Mouse (Mus musculus) liver, embryonic 14.5 days (tissue): ENCODE data around the gene Ncbp1. TPM values are rescaled to one million over a fixed set of nuclear protein-coding genes. Genes with fewer than 3 reads are reported as not detected.
A peak's percentile ranks its signal among the peaks of the same experiment; 100 is the strongest.

ENCODE experiments used
- ATAC-seq: fragments of 200-750 bp; cut with Nextera tagmentation; 2 replicates; pipeline ENCODE4 v1.8.0; 2017; ENCODE audit warnings: moderate number of reproducible peaks, mild to moderate bottlenecking, moderate library complexity; ENCODE audit not compliant: insufficient read depth
- DNase-seq, 3 experiments: peaks; one replicate each; pipeline ENCODE4 v3.0.0-alpha.2; 2012 to 2013; ENCODE audit warnings: low read depth in 3 of 3, low spot score in 3 of 3
- H3K27ac ChIP-seq: fragments of 300-500 bp; sonication (generic); 2 replicates; pipeline ENCODE4 v1.5.1; 2014; ENCODE audit warnings: moderate library complexity, mild to moderate bottlenecking, control low read depth, inconsistent platforms
- H3K27me3 ChIP-seq: fragments of 300-500 bp; sonication (generic); 2 replicates; pipeline ENCODE4 v1.6.1; 2014; ENCODE audit warnings: mild to moderate bottlenecking, low read length, moderate library complexity; ENCODE audit not compliant: control insufficient read depth, insufficient read depth
- H3K36me3 ChIP-seq: fragments of 300-500 bp; sonication (generic); replicated peaks from 2 replicates; pipeline ENCODE4 v1.6.1; 2014; ENCODE audit warnings: low read depth; ENCODE audit not compliant: control insufficient read depth, insufficient read depth
- H3K4me1 ChIP-seq, 2 experiments: fragments of 200-500 bp in 1 of 2; fragments of 300-500 bp in 1 of 2; sonication (generic) in 1 of 2; replicated peaks; 2 replicates each; pipeline ENCODE4 v1.6.1; 2012 to 2014; ENCODE audit warnings: antibody characterized with exemption in 1 of 2, inconsistent platforms in 1 of 2, low read length in 1 of 2; ENCODE audit not compliant: control insufficient read depth in 2 of 2, insufficient read depth in 2 of 2
- H3K4me2 ChIP-seq: fragments of 300-500 bp; sonication (generic); 2 replicates; pipeline ENCODE4 v1.6.1; 2014; ENCODE audit warnings: low read depth, mild to moderate bottlenecking, control low read depth, moderate library complexity
- H3K4me3 ChIP-seq, 2 experiments: fragments of 200-500 bp in 1 of 2; fragments of 300-500 bp in 1 of 2; sonication (generic) in 1 of 2; 2 replicates each; pipeline ENCODE4 v1.5.1; 2012 to 2014; ENCODE audit warnings: low read depth in 2 of 2, low read length in 2 of 2, mild to moderate bottlenecking in 2 of 2, control low read depth in 1 of 2, inconsistent platforms in 1 of 2, moderate library complexity in 1 of 2; ENCODE audit not compliant: insufficient read depth in 1 of 2
- H3K9ac ChIP-seq: fragments of 300-500 bp; sonication (generic); replicated peaks from 2 replicates; pipeline ENCODE4 v1.6.1; 2014; ENCODE audit warnings: mild to moderate bottlenecking, control low read depth, moderate library complexity
- H3K9me3 ChIP-seq: fragments of 300-500 bp; sonication (generic); 2 replicates; pipeline ENCODE4 v1.6.1; 2016; ENCODE audit warnings: low read length, mixed read lengths; ENCODE audit not compliant: control insufficient read depth
- CTCF ChIP-seq: IDR thresholded peaks from 2 replicates; pipeline ENCODE4 v1.5.1; 2016; ENCODE audit warnings: antibody characterized with exemption, low read depth, control low read depth
- EP300 ChIP-seq: IDR thresholded peaks from 2 replicates; pipeline ENCODE4 v1.6.1; 2016; ENCODE audit warnings: antibody characterized with exemption, low read depth
- WGBS: fragments of 180-500 bp; shearing (Covaris S2); extraction: QIAGEN DNeasy Blood & Tissue Kit; methylation state at CpG from one replicate; pipeline ENCODE4 v1.1.7; 2014; ENCODE audit not compliant: insufficient replicate concordance; 5-methylcytosine and 5-hydroxymethylcytosine counted together
- polyA plus RNA-seq, 2 experiments: library from polyadenylated mRNA; depleted of rRNA in 1 of 2; stranded (reverse) in 1 of 2; unstranded in 1 of 2; fragments of >200 nt; fragmentation: Nextera tagmentation in 1 of 2; extraction: Ambion mirVana in 1 of 2; gene quantifications; 2 replicates each; pipeline versions ENCODE4 v1.2.1 to v1.2.3; 2012 to 2014

The Ncbp1 gene
- polyA plus RNA-seq, 2 experiments = 36.1 to 40.9 TPM

DNA sequence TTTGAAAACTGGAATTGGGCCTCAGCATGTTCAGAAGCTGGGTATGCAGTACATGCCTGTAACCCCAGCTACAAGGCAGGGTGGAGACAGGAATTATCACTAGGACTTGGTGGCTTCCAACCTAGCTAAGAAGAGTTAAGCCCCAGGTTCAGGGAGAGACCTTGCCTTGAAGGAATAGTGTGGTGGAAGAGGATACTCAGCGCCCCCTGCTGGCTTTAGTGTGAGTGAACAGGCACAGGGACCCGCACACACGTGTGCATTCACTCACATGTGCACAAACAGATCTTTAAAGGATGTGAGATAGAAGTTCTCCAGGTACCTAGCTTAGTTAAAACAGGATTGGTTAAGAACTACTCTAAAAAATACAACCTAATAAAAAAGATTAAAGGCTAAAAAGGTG, 5.9 kb downstream of the Ncbp1 start:
- Histone ChIP-seq H3K36me3 (peaks cover 6% of the 10 kb centered on the region), H3K4me1 (peaks cover 5 to 9% of the 10 kb centered on the region in 2 experiments), H3K9ac (no peak overlapping the region), H3K9me3 (no peaks in the 10 kb centered on the region), H3K27ac (no peak overlapping the region), H3K27me3 (no peaks in the 10 kb centered on the region), H3K4me3 (no peak overlapping the region), H3K4me2 (no peak overlapping the region)
- no peak for ATAC-seq
- no peak for TF ChIP-seq EP300
- peak; percentile 79 for TF ChIP-seq CTCF
- DNase-seq = peak in 2 of 3 experiments; percentile 23 to 31
- WGBS = 68% methylated on average over 3 of the region's 3 CpGs

DNA sequence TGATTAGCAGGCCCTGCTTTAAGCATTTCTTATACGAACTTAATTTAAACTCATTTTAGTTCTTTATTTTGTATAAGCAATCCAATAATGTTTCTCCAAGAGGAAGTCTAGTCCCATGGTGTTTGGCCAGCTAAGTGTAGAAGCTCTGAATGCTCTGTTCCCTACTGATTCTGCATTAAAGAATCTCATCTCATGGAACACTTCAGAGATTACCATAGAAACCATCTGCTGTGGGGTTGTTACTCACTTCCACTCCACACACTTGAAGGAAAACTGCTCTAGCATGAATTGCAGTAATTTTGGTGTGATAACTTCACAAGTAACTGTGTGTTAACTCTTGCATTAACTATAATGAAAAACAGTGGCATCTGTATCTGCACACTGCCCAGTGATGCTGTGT, 8.5 kb downstream of the Ncbp1 start:
- H3K9me3 ChIP-seq = no peaks in the 10 kb centered on the region
- no peak overlapping the region for H3K9ac ChIP-seq
- H3K4me3 ChIP-seq = no peak overlapping the region
- H3K4me1 ChIP-seq = no peaks in the 10 kb centered on the region
- no peak for ATAC-seq
- no peak for DNase-seq
- TF ChIP-seq CTCF = no peak
- no peak for TF ChIP-seq EP300
- H3K27ac ChIP-seq = no peak overlapping the region
- WGBS = 84% methylated on average over 1 of the region's 1 CpGs
- H3K4me2 ChIP-seq = no peak overlapping the region
- H3K36me3 ChIP-seq = peaks cover 21% of the 10 kb centered on the region
- H3K27me3 ChIP-seq = no peaks in the 10 kb centered on the region

DNA sequence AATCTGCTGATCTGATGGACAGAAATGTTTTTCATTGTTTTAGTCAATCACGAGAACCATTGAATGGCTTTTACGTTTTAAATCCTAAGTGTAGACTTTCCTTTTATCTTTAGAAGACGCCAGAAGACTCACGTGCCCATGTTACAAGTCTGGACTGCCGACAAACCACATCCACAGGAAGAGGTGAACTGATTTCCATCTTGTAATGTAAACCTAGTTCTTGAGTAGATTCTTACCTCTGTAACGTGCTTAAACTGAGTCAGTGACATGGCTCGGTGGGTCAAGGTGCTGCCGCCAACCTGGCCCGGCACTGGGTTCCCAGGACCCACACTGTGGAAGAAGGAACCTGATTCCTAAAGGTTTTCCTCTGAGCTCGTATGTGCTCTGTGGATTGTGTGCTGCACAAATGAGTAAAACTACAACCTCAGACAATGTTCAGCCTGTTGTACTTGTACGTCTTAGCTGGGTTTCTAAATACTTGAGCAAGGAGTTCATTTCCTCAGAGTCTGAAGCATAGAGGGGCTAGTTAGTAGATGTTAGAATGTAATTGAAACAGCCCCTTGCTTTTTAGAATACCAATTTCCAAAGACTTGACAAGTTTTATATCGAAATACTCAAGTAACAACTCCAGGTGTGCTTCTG, 13.6 kb downstream of the Ncbp1 start:
- Histone ChIP-seq H3K36me3 (peaks cover 51% of the 10 kb centered on the region), H3K27me3 (no peaks in the 10 kb centered on the region), H3K9ac (no peak overlapping the region), H3K27ac (no peak overlapping the region), H3K4me2 (no peak overlapping the region), H3K4me3 (no peak overlapping the region), H3K9me3 (no peaks in the 10 kb centered on the region), H3K4me1 (no peaks in the 10 kb centered on the region)
- 82% methylated on average over 12 of the region's 12 CpGs for WGBS
- ATAC-seq = no peak
- DNase-seq = no peak
- TF ChIP-seq CTCF = no peak
- no peak for TF ChIP-seq EP300

DNA sequence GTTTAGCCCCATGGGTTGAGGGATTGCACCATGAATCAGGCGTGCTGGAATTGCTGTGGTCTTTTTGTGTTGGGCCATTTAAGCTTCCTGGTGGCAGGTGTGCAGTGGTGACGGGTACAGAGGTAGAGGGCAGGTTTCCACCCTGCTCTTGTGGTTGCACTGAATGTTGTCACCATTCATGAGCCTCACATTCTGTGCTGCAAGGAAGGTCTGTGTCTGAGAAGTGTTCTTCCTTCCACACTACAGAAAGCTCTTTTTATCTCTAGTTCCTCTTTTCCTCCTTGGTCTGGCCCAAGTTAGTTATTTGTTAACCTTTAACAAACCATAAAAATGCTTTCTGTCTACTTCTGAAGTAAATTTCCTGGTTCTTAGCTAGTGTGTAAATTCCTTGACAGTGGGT, 25.6 kb downstream of the Ncbp1 start:
- no peak for TF ChIP-seq CTCF
- TF ChIP-seq EP300 = no peak
- no peak overlapping the region for H3K4me2 ChIP-seq
- H3K9ac ChIP-seq = no peak overlapping the region
- no peak overlapping the region for H3K4me3 ChIP-seq
- H3K4me1 ChIP-seq = no peaks in the 10 kb centered on the region
- no peaks in the 10 kb centered on the region for H3K27me3 ChIP-seq
- H3K9me3 ChIP-seq = no peaks in the 10 kb centered on the region
- ATAC-seq (no peak), DNase-seq (no peak)
- no peak overlapping the region for H3K27ac ChIP-seq
- WGBS = 62% methylated on average over 2 of the region's 2 CpGs
- H3K36me3 ChIP-seq = peaks cover 48% of the 10 kb centered on the region

DNA sequence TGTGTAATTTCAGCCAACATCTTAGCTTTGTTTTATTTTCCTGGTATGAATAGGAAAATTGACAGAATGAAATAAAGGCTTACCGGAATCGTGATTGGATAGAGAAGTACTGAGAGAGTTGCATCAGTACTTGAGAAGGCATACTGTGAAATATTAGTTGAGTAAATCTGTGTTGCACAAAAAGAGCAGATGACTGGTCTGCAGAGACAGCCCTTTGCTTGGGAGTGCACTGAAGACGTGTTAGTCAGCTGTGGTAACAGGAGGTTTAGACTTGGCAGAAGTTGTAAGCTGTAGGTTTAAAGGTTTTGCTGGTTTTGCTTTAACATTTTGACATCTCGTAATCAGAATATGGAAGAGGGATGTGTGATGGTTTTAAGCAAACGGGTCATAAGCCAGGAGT, 27.4 kb downstream of the Ncbp1 start:
- no peak overlapping the region for H3K4me2 ChIP-seq
- 83% methylated on average over 5 of the region's 5 CpGs for WGBS
- H3K4me1 ChIP-seq = no peaks in the 10 kb centered on the region
- H3K27me3 ChIP-seq = no peaks in the 10 kb centered on the region
- DNase-seq = no peak
- no peak overlapping the region for H3K9ac ChIP-seq
- H3K27ac ChIP-seq = no peak overlapping the region
- no peak for ATAC-seq
- no peak overlapping the region for H3K4me3 ChIP-seq
- H3K36me3 ChIP-seq = peaks cover 54% of the 10 kb centered on the region
- H3K9me3 ChIP-seq = no peaks in the 10 kb centered on the region
- no peak for TF ChIP-seq EP300
- TF ChIP-seq CTCF = no peak
